Mouse (Mus musculus) Muller cell, postnatal 12 days (primary cell): Measurements from ENCODE around the gene Tnfsf12.
A peak's percentile ranks its signal among the peaks of the same experiment; 100 is the strongest.

Experiments used
- DNase-seq: peaks from one replicate; pipeline ENCODE4 v3.0.0-alpha.2; 2015; ENCODE audit errors: inconsistent ontology term

Tnfsf12 gene

DNA sequence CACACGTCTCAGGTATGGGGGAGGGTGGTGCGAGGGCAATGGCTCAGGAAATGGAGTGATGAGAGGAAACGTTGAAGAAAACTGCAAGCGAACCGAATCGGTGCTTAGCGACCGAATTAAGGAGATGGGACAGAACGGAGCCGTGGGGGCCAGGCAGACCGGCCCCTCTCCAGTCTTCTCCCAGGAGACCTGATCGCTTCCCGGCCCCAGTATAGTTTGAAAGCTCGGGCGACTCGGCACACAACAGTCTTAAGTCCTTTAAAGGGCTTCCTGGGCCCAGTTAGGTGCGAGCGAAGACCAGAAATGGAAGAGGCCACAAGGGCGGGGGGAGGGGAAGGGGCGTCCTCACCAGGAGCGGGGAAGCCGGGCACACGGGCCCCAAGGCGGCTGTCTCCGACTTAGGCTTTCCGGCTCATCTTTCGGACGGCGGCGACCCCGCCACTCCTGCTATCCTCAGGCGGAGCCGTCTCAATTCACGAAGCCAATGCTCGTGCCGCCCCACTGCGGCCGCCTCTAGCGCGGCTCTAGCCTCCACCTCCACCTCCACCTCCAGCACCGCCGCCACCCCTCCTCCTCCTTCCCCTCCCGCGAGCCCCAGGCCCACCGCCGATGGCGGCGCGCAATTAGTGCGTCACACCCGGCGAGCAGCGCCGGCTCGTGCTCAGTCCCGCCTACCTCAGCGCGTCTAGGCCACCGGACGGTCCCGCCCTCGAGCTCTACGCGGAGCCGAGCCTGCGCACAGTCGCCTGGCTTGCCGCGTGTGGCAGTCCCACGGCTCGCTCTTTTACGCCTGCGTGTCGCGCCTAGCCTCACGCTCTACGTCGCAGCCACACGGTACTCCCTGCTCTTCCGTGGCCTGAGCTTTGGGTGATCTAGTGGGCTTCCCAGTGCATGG, 14.1 kb downstream of the Tnfsf12 start, which contains the start of gene Senp3:
Senp3 (minus strand) TSS at position 771 of the 895 bp plus-strand sequence.
- peak; percentile 98 for DNase-seq

GRCm38 (mm10) chr11:69680136-69680855, 15.4 kb downstream of the Tnfsf12 start:
- DNase-seq, result no peak

- DNase-seq, result no peak
Observed at GRCm38 (mm10) chr11:69679144-69679543, 16.5 kb downstream of the Tnfsf12 start.

DNA sequence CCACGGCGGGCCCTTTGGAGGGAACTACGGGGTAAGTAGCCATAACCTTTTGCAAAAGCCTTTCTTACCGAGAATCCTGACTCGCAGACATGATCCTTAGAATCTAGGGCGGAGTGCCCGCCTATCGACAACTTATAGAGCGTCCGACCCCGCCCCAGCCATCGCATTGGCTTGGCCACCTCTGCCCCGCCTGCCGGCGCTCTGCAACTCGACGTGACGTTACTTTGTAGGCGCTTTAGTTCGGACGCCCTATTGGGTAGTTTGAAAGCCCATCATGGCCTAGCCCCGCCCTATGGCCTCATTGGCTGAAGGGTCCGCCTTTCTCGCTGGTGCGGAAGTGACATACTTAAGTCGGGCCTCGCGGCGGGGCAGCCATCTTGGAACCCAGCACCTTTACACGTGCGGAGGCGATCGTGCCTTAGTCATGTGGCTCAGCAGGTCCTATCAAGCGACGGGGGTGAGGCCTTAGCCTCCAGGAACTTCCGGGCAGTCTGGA, 23.4 kb downstream of the Tnfsf12 start, which contains the start of gene Eif4a1:
Eif4a1 (minus strand) TSS at position 213 of the 496 bp plus-strand sequence.
- DNase-seq, result peak; percentile 99

- no peak for DNase-seq
Observed at GRCm38 (mm10) chr11:69671726-69672124, 23.9 kb downstream of the Tnfsf12 start.

DNA sequence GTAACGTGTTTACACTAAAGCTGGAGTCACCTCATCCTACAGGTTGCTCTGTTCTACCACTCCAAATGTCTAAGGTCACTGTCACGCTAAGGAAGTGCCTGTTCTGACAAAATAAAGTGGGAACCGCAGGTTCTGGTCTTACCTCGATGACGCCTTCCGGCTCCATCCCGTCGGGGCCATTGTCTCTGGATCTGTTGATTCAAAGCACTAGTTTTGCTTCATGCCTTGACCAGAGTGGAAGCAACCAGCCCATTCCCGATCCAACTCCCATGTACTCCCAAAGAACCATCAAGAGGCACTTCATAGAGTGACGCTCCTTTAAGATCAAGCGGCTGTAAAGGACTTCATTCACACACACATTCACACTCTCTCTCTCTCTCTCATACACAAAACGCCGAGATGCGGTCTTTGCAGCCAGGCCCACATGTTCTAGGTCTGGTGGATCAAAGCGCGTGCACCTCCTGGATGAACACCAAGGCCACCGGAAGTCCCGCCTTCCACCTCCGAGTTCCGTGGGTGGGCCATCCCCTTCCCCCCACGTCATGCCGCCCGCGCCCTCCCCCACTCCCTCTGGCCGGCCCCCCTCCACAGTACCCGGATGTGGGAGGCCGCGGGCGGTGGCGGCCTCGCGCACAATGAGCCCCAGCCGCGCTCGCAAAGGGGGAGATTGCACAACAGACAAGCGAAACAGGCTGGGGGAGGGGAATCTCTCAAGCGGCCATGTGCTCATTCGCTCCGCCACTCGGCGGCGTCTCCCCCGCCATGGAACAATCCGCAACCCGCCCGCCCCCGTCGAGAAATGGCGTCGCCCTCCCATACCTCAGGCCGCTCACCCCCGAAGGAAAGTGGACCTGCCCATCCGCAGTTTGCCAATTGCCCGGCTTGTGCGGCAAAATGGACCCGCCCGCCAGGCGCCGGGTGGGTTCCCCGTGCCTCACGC, 24.6 kb downstream of the Tnfsf12 start:
- peak; percentile 98 for DNase-seq

- DNase-seq, result no peak
Observed at GRCm38 (mm10) chr11:69666665-69667005, 29.0 kb downstream of the Tnfsf12 start.

GRCm38 (mm10) chr11:69665961-69666664, 29.5 kb downstream of the Tnfsf12 start, which contains the start of gene Cd68:
Gene Cd68, minus strand, starts transcription at chr11:69666153.
- DNase-seq, result no peak

DNA sequence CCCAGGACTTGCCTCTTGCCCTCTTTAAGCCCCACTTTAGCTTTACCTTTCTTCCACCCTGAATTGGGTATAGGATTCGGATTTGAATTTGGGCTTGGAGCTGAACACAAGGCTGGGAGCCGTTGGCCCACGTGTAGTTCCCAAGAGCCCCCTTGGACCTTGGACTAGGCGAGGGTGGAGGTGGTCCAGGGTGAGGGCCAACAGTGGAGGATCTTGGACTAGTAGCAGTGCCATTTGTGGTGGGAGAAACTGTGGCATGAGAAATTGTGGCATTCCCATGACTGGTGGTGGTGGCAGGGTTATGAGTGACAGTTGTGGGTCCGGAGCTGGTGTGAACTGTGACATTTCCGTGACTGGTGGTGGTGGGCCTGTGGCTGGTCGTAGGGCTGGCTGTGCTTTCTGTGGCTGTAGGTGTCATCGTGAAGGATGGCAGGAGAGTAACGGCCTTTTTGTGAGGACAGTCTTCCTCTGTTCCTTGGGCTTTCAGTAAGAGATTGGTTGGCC, 30.1 kb downstream of the Tnfsf12 start:
- no peak for DNase-seq

- no peak for DNase-seq
Observed at GRCm38 (mm10) chr11:69664841-69665240, 30.8 kb downstream of the Tnfsf12 start.

DNA sequence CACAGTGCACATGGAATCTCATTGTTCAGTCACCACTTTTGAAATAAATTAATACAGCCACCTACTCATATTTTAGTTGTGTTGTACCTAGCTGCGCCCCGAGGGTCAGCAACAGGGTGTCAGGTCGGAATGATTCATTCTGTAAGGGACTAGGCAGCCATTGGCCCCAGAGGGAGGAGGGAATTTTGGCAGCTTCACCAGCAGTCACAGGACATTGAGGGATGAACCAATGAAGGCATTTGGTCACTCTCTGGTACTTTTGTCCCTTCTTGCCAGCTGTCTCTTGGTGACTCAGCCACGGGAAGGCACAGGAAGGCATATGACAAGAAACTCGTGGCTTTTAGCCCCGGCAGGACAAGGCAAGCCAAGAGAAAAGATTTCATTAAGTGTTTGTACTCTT, 31.9 kb downstream of the Tnfsf12 start:
- DNase-seq, result peak; percentile 81

- DNase-seq, result no peak
Observed at GRCm38 (mm10) chr11:69662967-69663671, 32.5 kb downstream of the Tnfsf12 start.

DNA sequence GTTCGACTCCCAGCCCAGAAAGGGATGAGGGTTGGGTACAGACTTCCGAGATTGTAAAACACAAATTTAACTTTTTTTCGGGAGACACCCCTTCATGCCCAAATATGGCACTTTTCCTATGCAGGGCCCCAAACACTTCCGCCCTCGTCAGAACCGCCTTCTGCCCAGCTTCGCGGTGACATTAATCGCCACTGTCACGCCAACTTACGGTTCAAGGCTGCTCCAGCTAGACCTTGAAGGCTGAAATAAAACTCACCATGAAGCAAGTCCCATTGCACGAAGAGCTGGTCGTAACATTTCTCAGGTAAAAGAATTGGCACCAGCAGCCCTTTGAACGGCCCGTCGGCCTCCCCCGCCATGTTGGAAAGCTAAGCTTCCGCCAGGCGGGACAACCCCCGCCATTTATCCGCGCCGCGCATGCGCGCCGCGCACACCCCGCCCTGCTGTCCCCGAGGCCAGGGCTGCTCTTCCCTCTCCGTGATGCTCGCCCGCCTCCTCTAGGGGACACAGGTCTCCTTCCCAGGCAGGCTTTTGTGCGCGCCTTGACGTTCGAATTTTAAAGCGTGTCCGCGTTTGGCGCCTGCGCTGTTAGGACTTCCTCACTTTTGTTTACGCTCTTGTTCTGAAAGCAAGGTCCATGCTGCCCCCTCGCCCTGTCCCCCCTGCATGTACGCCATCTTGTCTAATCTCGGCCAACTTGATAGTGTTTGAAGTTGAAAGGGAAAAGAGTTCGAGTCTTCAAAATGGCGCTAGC, 33.3 kb downstream of the Tnfsf12 start, which contains the start of gene Mpdu1:
Mpdu1 (minus strand) TSS at position 430 of the 754 bp plus-strand sequence.
- peak; percentile 98 for DNase-seq

- no peak for DNase-seq
Observed at GRCm38 (mm10) chr11:69661221-69661881, 34.3 kb downstream of the Tnfsf12 start.

DNA sequence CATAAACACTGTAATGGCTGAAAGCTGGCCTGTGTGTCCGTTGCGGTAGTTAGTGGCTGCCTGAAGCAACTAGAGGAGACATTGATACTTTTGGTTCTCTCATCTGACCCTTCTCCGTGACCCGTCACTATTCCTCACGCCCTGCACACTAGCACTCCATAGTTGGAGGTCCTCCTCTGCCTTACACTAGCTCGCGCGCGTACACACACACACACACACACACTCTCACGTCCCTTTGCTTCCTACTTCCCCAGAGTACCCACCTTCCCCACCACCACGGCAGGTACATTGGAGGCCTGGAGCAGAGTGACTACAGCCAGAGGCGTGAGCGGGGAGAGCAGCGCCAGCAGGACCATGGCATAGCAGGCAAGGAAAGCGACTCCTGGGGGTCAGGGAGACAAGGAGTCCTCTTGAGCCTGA, 38.2 kb downstream of the Tnfsf12 start:
- DNase-seq, result no peak

- no peak for DNase-seq
Observed at GRCm38 (mm10) chr11:69656617-69657461, 38.8 kb downstream of the Tnfsf12 start.

- no peak for DNase-seq
Observed at GRCm38 (mm10) chr11:69656065-69656455, 39.6 kb downstream of the Tnfsf12 start.
